Mouse (Mus musculus) cortical plate, adult 2 months (tissue): ENCODE results near the gene Pik3cb. TPM values are rescaled to one million over a fixed set of nuclear protein-coding genes. Genes with fewer than 3 reads are reported as not detected.

Experiments used
- H3K27ac ChIP-seq: fragments of 200-500 bp; 2 replicates; pipeline ENCODE4 v1.5.1; 2012; ENCODE audit warnings: low read length, control low read depth, inconsistent platforms; ENCODE audit not compliant: insufficient read depth
- H3K4me1 ChIP-seq: fragments of 200-500 bp; 2 replicates; pipeline ENCODE4 v1.6.1; 2011; ENCODE audit warnings: low read length; ENCODE audit not compliant: control insufficient read depth, insufficient read depth
- H3K4me3 ChIP-seq: fragments of 200-500 bp; 2 replicates; pipeline ENCODE4 v1.5.1; 2011; ENCODE audit warnings: mild to moderate bottlenecking, low read length, control low read depth; ENCODE audit not compliant: insufficient read depth
- CTCF ChIP-seq: fragments of 200-500 bp; IDR thresholded peaks from 2 replicates; pipeline ENCODE4 v1.5.1; 2011; ENCODE audit warnings: mild to moderate bottlenecking, control low read depth, low read length; ENCODE audit not compliant: insufficient read depth; ENCODE audit errors: extremely low read depth
- POLR2A ChIP-seq: fragments of 200-500 bp; IDR thresholded peaks from 2 replicates; pipeline ENCODE4 v1.6.1; 2011; ENCODE audit warnings: mild to moderate bottlenecking, low read length, control low read depth; ENCODE audit not compliant: insufficient read depth; ENCODE audit errors: extremely low read depth
- polyA plus RNA-seq: library from polyadenylated mRNA; depleted of rRNA; stranded (reverse); fragments of >200 nt; gene quantifications from 2 replicates; pipeline ENCODE4 v1.2.3, GENCODE M21; 2012

Gene Pik3cb
- polyA plus RNA-seq, 1 experiment, result 12.6 TPM

GRCm38 (mm10) chr9:99034111-99034510, 106.3 kb downstream of the Pik3cb start:
- Histone ChIP-seq H3K4me3 (no peak overlapping the region), H3K4me1 (no peaks in the 10 kb centered on the region; the same call in 1 of the 2 replicates), H3K27ac (no peak overlapping the region)
- no peak for TF ChIP-seq POLR2A
- no peak for TF ChIP-seq CTCF

GRCm38 (mm10) chr9:99032031-99032430, 108.4 kb downstream of the Pik3cb start:
- Histone ChIP-seq H3K4me1 (no peaks in the 10 kb centered on the region; the same call in 1 of the 2 replicates), H3K4me3 (no peak overlapping the region), H3K27ac (no peak overlapping the region)
- TF ChIP-seq CTCF (no peak), POLR2A (no peak)

GRCm38 (mm10) chr9:99021751-99022150, 118.7 kb downstream of the Pik3cb start:
- Histone ChIP-seq H3K4me1 (no peaks in the 10 kb centered on the region), H3K27ac (no peak overlapping the region), H3K4me3 (no peak overlapping the region)
- no peak for TF ChIP-seq POLR2A
- no peak for TF ChIP-seq CTCF

DNA sequence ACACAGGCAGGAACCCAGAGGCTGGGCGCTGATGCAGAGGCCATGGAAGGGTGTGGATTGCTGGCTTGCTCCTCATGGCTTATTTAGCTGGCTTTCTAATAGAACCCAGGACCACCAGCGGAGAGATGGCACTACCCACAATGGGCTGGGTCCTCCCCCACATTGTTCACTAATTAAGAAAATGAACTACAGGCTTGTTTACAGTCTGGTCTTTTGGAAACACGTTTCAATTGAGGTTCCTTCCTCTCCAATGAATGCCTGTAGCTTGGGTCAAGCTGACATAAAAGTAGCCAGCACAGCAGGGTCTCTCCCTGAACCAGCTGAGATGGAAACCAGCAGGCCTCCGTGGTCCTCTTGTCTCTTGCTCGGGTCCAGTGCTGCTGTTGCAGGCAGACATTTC, 119.3 kb downstream of the Pik3cb start:
- Histone ChIP-seq H3K27ac (no peak overlapping the region), H3K4me3 (no peak overlapping the region), H3K4me1 (no peaks in the 10 kb centered on the region)
- TF ChIP-seq POLR2A (no peak), CTCF (no peak)

DNA sequence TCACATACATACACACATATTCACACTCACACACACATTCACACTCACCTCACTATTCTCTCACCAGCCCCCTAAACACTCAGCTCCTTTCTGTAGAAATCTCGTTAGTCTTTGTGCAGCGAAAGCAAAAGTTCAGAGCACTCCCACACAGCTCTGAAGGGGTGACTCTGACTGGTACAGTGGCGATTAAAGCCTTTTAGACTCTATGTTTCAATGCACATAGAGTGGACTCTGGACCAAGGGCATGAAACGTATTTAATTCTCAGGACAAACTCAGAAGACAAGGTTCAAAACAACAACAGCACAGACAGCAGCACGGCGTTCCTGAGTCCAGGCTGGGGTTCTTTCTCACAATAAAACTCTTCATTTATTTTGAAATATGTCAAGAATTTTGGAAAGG, 122.7 kb downstream of the Pik3cb start:
- no peak overlapping the region for H3K27ac ChIP-seq
- TF ChIP-seq CTCF, result no peak
- no peak for TF ChIP-seq POLR2A
- H3K4me1 ChIP-seq, result no peaks in the 10 kb centered on the region
- H3K4me3 ChIP-seq, result no peak overlapping the region

DNA sequence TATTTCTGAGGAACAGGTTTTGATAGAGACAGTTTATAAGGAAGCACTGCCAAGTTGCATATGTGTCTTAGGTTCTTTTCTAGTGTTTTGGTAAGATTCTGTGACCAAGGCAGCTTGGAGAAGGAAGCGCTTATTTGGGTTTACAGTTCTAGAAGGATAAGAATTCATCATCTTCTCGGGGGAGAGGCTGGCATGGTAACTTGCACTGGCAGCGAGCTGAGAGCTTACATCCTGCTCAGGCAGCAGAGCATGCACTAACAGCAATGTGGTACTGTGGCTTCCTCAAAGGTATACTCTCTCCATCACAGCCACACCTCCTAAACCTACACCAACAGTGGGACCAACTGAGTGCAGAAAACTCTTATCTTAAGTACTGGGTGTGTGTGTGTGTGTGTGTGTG, 123.7 kb downstream of the Pik3cb start:
- no peak for TF ChIP-seq CTCF
- no peak for TF ChIP-seq POLR2A
- H3K4me1 ChIP-seq, result no peaks in the 10 kb centered on the region
- no peak overlapping the region for H3K27ac ChIP-seq
- no peak overlapping the region for H3K4me3 ChIP-seq

- no peaks in the 10 kb centered on the region for H3K4me1 ChIP-seq
- no peak overlapping the region for H3K27ac ChIP-seq
- H3K4me3 ChIP-seq, result no peak overlapping the region
- no peak for TF ChIP-seq POLR2A
- no peak for TF ChIP-seq CTCF
These were observed 124.1 kb downstream of the Pik3cb start for GRCm38 (mm10) chr9:99016301-99016700.

DNA sequence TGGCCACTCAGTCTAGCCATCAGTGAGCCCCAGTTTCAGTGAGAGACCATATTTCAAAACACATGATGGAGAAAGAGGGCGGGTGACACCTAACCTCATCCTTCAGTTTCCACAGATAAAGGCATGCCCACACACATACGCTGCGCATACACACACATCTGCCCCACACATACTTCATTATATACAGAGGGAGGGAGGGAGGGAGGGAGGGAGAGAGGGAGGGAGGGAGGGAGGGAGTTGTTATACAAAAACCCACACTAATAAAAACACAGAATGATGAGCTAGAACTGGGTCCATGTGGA, 130.6 kb downstream of the Pik3cb start:
- no peak for TF ChIP-seq CTCF
- TF ChIP-seq POLR2A, result no peak
- Histone ChIP-seq H3K4me1 (no peaks in the 10 kb centered on the region), H3K4me3 (no peak overlapping the region), H3K27ac (no peak overlapping the region)

- Histone ChIP-seq H3K27ac (no peak overlapping the region), H3K4me1 (no peaks in the 10 kb centered on the region), H3K4me3 (no peak overlapping the region)
- TF ChIP-seq CTCF (no peak), POLR2A (no peak)
These were observed 131.1 kb downstream of the Pik3cb start for GRCm38 (mm10) chr9:99009069-99009897.

DNA sequence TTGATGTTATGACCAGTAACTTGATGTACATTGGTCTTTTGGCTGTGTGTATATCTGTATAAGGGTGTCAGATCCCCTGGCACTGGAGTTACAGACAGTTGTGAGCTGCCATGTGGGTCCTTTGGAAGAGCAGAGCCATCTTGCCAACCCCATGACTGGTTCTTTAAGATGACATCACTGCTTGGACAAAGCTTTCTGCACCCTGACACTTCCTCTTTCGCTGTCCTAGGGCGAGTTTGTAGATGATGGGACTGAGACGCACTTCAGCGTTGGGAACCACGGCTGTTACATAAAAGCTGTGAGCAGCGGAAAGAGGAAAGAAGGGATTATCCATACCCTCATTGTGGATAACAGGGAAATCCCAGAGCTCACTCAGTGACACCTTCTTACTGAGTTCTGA, 139.1 kb downstream of the Pik3cb start:
- Histone ChIP-seq H3K4me3 (no peak overlapping the region), H3K4me1 (no peaks in the 10 kb centered on the region), H3K27ac (no peak overlapping the region)
- TF ChIP-seq POLR2A, result no peak
- no peak for TF ChIP-seq CTCF
